Mouse (Mus musculus) CD8-positive naive resting alpha-beta T cell, adult 2 months (primary cell): ENCODE results near the gene Itgb3.

Experiments used
- DNase-seq, 2 experiments: peaks; one replicate each; pipeline ENCODE4 v3.0.0; 2022; ENCODE audit warnings: low read depth in 2 of 2, low spot score in 2 of 2

Gene Itgb3

GRCm38 (mm10) chr11:104648571-104648970, 40.8 kb downstream of the Itgb3 start:
- DNase-seq, result peak; percentile 68 to 76

GRCm38 (mm10) chr11:104660599-104660998, 52.8 kb downstream of the Itgb3 start:
- DNase-seq, result peak; percentile 42 to 51

DNA sequence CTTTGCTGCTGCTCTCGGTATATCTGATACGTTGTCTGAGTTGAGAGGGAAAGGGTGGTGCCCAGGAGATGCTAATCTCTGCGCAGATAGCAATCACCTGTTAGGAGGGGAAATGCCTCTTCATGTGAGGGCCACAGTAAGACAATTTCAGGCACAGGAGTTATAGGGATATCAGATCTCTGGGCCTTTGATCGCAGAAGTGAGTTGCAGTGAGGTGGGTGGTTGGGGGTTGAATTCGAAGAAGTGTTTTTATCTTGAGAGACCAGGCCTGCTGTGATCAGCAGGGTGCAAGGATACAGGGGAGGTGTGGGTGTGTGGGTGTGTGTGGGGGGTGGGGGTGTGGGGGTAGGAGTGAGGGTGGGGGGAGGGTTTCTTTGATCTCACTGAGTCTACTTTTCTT, 53.3 kb downstream of the Itgb3 start:
- DNase-seq, result peak; percentile 65

DNA sequence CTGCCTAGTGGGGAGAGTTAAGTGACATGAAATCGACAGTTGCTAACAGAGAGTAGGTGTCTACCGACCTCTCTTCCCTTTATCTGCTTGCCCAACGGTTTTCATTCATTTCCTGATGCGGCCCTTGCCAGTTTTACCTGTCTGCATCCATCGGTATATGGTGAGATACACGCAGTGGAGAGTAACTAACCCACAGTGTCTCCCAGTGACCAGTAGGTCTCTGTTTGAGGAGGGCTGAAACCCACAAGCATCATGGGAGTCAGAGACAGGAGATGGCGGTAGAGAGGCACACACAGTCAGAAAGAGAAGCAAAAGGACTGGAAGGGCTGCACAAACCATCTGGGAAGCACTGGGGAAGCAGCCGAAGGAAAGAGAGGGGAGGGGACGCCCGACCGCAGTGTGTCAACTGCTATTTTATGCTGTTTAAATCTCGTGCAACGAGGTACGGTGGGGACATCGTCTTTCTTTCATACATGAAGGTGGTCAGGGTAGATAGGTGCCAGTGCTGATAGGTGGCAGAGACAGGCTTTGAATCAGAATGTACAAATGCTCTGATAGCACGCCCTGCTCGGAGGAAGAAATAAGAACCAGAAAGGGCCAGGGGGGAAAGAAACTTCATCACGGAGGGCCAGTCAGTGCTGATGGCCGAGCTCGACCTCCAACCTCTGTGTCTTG, 53.9 kb downstream of the Itgb3 start:
- DNase-seq, result peak in 1 of 2 experiments; percentile 53

DNA sequence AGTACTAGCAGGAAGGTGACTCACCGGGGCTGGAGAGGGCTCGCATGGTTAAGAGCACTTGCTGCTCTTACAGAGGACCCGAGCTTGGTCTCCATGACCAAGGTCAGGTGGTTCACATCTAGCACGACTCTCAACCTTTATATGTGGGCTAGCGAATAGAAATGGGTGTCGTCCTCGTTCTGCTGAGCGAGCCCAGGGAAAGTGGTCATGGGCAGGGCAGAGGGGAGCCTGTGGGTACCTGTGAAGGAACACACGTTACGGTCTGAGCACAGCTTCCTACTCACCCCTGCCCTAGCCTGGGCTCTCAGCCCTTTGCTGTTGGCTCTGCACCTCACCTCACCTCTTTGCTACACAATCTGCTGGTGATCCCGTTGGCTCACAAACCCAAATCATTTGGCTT, 54.8 kb downstream of the Itgb3 start:
- peak in 1 of 2 experiments; percentile 26 for DNase-seq

GRCm38 (mm10) chr11:104663241-104663877, 55.6 kb downstream of the Itgb3 start:
- DNase-seq, result no peak

GRCm38 (mm10) chr11:104663878-104664261, 56.1 kb downstream of the Itgb3 start:
- DNase-seq, result peak; percentile 54 to 64

DNA sequence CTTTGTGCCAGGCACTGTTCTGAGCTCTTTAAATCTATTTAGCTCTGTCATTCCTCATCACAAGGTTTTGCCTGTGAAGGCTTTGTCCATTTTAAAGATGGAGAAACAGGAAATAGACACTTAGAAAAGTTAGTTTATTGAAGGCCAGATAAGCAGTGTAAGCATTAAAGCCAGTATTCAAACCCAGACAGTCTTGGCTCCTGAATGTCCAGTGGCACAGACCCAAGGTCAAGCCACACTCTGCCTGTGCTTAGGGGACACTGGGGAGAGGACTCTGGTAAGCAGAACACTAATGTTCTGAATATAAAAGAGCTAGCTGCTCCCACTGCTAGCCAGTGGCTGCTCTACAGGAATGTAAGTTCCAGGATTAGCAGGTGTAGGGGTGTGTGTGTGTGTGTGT, 56.6 kb downstream of the Itgb3 start:
- no peak for DNase-seq

GRCm38 (mm10) chr11:104667399-104667798, 59.6 kb downstream of the Itgb3 start:
- peak; percentile 54 to 67 for DNase-seq

DNA sequence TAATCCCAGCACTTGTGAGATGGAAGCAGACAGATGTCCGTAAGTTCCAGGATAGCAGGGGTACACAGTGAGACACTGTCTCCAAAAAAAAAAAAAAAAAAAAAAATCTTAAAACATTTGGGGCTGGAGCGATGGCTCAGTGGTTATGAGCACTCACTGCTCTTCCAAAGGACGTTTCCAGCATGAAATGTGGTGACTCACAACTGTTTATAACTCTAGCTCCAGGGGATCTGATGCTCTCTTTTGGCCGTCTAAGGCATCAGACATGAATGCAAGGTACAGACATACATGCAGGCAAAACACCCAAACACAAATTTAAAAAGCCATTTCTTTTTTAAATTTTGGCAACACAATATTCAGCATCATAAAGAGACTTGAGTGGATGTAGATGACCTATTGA, 65.6 kb downstream of the Itgb3 start:
- no peak for DNase-seq

DNA sequence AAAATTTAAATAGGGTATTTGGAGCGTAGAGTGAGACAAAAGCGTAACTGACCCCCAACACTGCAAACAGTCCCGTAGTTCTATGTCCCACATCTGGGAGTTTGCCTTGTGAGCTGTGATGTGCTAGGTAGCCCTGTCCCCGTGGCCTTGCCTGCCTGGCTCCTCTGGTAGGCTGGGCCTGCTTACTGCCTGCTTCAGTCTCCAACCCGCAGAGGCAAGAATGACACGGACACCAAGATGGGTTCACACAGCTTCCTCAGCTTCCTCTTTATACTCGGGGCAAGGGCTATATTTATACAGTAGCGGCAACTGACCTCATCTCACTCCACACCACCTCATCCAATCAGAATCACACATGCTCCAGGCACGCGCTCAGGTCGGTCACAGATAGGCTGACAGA, 67.0 kb downstream of the Itgb3 start:
- no peak for DNase-seq

- no peak for DNase-seq
These were observed 77.7 kb downstream of the Itgb3 start, which contains the start of gene Gm11639 for GRCm38 (mm10) chr11:104685548-104685947. Gene Gm11639 (plus strand): TSS chr11:104685707.

DNA sequence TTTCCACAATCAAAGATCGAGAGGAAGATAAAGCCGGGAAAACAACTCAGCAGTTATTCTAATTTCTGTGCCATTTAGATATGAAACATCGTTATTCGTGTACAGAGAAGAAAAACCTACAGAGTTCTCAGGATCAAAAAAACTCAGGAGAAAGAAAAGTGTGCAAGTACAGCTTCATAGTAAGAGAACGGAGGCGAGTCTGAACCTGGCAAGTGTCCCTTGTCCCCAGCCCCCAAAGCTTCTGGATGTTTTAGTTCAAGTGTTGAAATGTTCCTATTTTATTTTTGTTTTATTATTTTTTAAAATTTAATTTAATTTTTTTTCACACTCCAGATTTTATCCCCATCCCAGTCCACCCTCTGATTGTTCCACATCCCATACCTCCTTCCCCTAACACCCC, 85.4 kb downstream of the Itgb3 start:
- DNase-seq, result no peak

DNA sequence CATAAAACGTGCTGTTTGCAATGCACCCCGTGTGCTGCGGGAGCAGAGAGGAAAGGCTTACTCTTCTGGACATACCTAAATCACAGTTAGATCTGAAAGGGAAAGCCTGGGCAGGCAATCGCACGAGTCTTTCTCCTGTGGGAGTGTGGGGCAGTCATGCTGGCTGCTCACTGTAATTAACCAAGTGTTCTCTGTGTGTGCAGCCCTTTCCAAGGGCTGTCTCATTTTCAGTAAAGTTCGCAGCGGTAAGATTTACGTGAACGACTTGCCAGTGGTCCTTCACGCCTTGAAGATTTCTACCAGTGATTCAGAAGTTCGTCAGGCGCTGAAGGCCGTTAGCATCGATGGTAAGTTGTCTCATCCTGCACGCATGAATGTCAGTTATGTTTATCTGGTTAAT, 96.3 kb downstream of the Itgb3 start:
- DNase-seq, result no peak

- no peak for DNase-seq
These were observed 99.3 kb downstream of the Itgb3 start for GRCm38 (mm10) chr11:104707084-104707483.
